Mouse (Mus musculus): ENCODE measurements around the gene Bag2.
"Not testable (repeated sequence)": the region's sequence is repeated elsewhere in the genome, so short reads cannot be mapped to it uniquely, and the experiment has no call there.

Bag2 gene

GRCm38 (mm10) chr1:33751283-33751682, 6.3 kb downstream of the Bag2 start:
- no peak for DNase-seq (ENCODE audit: extremely low read depth, low read depth, low spot score)

DNA sequence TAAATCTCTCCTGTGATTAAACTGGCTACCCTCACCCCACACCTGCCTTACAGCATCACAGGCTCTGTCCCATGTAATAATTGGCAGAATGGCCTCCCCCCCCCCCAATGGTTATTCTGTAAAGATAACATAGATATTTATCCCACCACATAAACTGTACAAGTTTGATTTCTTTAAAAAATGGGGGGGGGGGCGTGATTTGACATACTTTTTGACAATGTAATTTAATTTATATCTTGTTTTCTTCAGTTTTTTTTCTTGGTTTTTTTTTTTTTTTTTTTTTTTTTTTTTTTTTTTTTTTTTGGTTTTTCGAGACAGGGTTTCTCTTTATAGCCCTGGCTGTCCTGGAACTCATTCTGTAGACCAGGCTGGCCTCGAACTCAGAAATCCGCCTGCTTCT, 7.9 kb downstream of the Bag2 start:
- DNase-seq (ENCODE audit: extremely low read depth, low read depth, low spot score) = not testable (repeated sequence)

GRCm38 (mm10) chr1:33749109-33749508, 8.5 kb downstream of the Bag2 start:
- DNase-seq (ENCODE audit: extremely low read depth, low read depth, low spot score) = no peak

- DNase-seq (ENCODE audit: extremely low read depth, low read depth, low spot score) = no peak
Observed at GRCm38 (mm10) chr1:33745901-33746300, 11.7 kb downstream of the Bag2 start.

DNA sequence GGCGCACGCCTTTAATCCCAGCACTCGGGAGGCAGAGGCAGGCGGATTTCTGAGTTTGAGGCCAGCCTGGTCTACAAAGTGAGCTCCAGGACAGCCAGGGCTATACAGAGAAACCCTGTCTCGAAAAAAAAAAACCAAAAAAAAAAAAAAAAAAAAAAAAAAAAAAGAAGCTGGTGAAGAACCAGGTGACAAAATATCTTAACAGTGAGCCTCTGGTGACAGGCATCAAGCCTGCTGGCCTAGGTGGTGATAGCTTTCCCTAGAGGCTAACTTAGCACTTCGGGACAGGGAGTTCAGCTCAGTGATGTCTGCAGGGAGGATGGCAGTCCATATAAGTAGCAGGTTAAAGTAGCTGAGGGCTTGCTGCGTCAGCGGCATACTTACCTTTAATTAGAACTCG, 12.8 kb downstream of the Bag2 start:
- not testable (repeated sequence) for DNase-seq (ENCODE audit: extremely low read depth, low read depth, low spot score)

- no peak for DNase-seq (ENCODE audit: extremely low read depth, low read depth, low spot score)
Observed at GRCm38 (mm10) chr1:33742903-33743302, 14.7 kb downstream of the Bag2 start.

DNA sequence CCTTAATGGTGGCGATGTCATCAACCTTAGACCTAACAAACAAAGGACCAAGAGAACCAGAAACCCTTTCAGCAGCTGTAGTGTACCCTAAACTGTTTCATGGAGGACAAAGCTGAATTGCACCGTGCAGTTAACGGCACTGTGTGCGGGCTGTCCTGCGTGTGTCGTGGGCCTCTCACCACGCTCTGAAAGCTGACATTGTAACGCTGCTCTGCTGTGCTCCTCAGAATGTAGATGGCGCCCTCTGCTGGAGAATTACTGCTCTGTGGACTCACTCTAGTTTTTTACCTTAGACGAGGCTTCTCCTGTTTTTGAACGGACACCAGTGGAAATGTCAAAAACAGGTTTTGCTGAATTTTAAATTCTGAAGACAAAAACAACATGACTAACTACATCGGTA, 18.3 kb downstream of the Bag2 start:
- no peak for DNase-seq (ENCODE audit: extremely low read depth, low read depth, low spot score)

DNA sequence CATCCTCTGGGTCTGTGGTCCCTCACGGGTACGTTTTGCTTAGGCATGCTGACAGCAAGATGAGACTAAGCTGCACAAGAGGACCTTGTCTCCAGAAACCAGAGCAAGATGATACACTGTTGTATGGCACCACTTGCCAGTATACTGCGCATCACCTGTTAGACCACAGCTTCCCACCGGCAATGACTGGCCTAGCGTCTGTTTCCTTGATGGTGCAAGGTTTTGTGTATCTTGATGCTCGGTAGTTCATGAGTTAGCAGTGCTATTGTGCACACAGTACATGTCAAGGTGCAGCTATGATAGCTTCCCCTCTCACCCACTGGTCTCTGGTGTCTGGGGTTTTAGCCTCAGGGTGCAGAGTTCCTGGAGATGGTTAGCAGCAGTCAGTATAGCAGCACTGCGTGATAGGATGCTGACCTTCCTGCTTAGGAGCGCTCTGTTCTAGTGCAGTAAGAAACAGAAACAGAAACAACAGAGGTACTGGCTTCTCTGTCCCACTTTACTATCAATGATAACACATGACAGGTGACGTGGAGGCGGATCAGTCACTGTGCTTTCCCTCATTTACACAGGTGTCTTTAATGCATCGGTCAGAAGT, 18.8 kb downstream of the Bag2 start:
- DNase-seq (ENCODE audit: extremely low read depth, low read depth, low spot score) = no peak

- DNase-seq (ENCODE audit: extremely low read depth, low read depth, low spot score) = no peak
Observed at GRCm38 (mm10) chr1:33738281-33738680, 19.3 kb downstream of the Bag2 start.

DNA sequence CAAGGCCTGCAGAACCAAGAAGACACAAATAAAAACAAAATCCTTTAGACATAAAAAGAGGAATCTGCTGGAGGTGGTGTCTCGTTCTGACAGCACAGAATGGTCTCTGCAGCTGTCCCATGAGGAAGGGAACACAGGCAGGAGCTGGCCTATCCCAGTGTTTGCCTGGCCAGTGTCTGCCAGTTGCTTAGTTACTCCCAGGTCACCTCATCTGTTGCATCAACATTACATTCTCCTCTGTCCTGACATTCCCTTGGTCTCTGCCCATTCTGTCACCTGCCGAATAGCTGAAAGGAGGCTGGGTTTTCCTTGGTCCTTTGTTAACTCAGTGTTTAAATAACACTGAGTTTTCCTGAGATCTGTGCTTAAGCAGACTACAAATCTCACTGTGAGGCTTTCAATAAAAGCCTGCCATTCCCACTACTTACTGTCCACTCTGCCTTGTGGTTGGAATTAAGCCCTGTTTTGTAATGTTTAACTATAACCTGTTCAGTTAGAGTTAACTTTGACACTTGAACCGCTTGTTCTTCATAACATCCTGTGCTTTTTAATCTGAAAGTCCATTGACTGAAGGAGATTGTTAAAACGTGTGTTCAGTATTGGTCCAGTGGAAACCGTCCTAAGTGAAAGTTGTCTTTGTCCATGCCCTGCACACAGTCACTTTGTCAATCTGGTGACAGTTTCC, 23.5 kb downstream of the Bag2 start:
- no peak for DNase-seq (ENCODE audit: extremely low read depth, low read depth, low spot score)

- no peak for DNase-seq (ENCODE audit: extremely low read depth, low read depth, low spot score)
Observed at GRCm38 (mm10) chr1:33733044-33733443, 24.6 kb downstream of the Bag2 start.

- no peak for DNase-seq (ENCODE audit: extremely low read depth, low read depth, low spot score)
Observed at GRCm38 (mm10) chr1:33725086-33725485, 32.5 kb downstream of the Bag2 start.

DNA sequence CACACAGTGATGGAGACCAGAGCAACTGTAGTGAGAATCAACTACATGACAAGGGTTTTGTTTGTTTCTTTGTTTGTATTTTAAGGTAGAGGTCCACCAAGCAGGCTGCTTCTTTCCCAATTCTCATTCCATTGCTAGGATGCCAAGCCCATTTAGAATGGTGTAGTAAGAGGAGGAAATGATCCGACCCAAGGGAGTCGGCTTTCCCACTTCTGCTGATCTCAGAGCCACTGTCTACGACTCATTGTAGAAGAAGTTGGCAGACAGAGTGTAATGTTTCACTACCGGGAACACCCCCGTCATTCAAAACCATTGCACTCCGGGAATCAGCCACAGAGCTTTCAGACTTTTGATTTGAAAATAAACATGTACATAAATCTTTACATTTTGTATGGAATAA, 33.1 kb downstream of the Bag2 start:
- DNase-seq (ENCODE audit: extremely low read depth, low read depth, low spot score) = no peak

- DNase-seq (ENCODE audit: extremely low read depth, low read depth, low spot score) = no peak
Observed at GRCm38 (mm10) chr1:33721020-33721419, 36.6 kb downstream of the Bag2 start.

- DNase-seq (ENCODE audit: extremely low read depth, low read depth, low spot score) = no peak
Observed at GRCm38 (mm10) chr1:33720231-33720630, 37.4 kb downstream of the Bag2 start.

GRCm38 (mm10) chr1:33719733-33720225, 37.8 kb downstream of the Bag2 start, which contains the start of gene Rab23:
Gene Rab23, plus strand, starts transcription at chr1:33719887.
- DNase-seq (ENCODE audit: extremely low read depth, low read depth, low spot score) = no peak

GRCm38 (mm10) chr1:33717636-33718035, 40.0 kb downstream of the Bag2 start:
- DNase-seq (ENCODE audit: extremely low read depth, low read depth, low spot score) = no peak

GRCm38 (mm10) chr1:33714796-33715195, 42.8 kb downstream of the Bag2 start:
- DNase-seq (ENCODE audit: extremely low read depth, low read depth, low spot score) = no peak

- DNase-seq (ENCODE audit: extremely low read depth, low read depth, low spot score) = no peak
Observed at GRCm38 (mm10) chr1:33712026-33712425, 45.6 kb downstream of the Bag2 start.

GRCm38 (mm10) chr1:33709615-33710014, 48.0 kb downstream of the Bag2 start:
- DNase-seq (ENCODE audit: extremely low read depth, low read depth, low spot score) = no peak

- DNase-seq (ENCODE audit: extremely low read depth, low read depth, low spot score) = no peak
Observed at GRCm38 (mm10) chr1:33701244-33701643, 56.4 kb downstream of the Bag2 start.

- no peak for DNase-seq (ENCODE audit: extremely low read depth, low read depth, low spot score)
Observed at GRCm38 (mm10) chr1:33696016-33696415, 61.6 kb downstream of the Bag2 start.
